Mouse (Mus musculus) cortical plate, adult 2 months (tissue): ENCODE measurements around the gene Syncrip. TPM values are rescaled to one million over a fixed set of nuclear protein-coding genes. Genes with fewer than 3 reads are reported as not detected.
"Not testable (repeated sequence)": the region's sequence is repeated elsewhere in the genome, so short reads cannot be mapped to it uniquely, and the experiment has no call there.

Experiments used
- H3K27ac ChIP-seq: fragments of 200-500 bp; 2 replicates; pipeline ENCODE4 v1.5.1; 2012; ENCODE audit warnings: low read length, control low read depth, inconsistent platforms; ENCODE audit not compliant: insufficient read depth
- H3K4me1 ChIP-seq: fragments of 200-500 bp; 2 replicates; pipeline ENCODE4 v1.6.1; 2011; ENCODE audit warnings: low read length; ENCODE audit not compliant: control insufficient read depth, insufficient read depth
- H3K4me3 ChIP-seq: fragments of 200-500 bp; 2 replicates; pipeline ENCODE4 v1.5.1; 2011; ENCODE audit warnings: mild to moderate bottlenecking, low read length, control low read depth; ENCODE audit not compliant: insufficient read depth
- CTCF ChIP-seq: fragments of 200-500 bp; IDR thresholded peaks from 2 replicates; pipeline ENCODE4 v1.5.1; 2011; ENCODE audit warnings: mild to moderate bottlenecking, control low read depth, low read length; ENCODE audit not compliant: insufficient read depth; ENCODE audit errors: extremely low read depth
- POLR2A ChIP-seq: fragments of 200-500 bp; IDR thresholded peaks from 2 replicates; pipeline ENCODE4 v1.6.1; 2011; ENCODE audit warnings: mild to moderate bottlenecking, low read length, control low read depth; ENCODE audit not compliant: insufficient read depth; ENCODE audit errors: extremely low read depth
- polyA plus RNA-seq: library from polyadenylated mRNA; depleted of rRNA; stranded (reverse); fragments of >200 nt; gene quantifications from 2 replicates; pipeline ENCODE4 v1.2.3, GENCODE M21; 2012

Syncrip gene
- polyA plus RNA-seq, 1 experiment, result 22.9 TPM

DNA sequence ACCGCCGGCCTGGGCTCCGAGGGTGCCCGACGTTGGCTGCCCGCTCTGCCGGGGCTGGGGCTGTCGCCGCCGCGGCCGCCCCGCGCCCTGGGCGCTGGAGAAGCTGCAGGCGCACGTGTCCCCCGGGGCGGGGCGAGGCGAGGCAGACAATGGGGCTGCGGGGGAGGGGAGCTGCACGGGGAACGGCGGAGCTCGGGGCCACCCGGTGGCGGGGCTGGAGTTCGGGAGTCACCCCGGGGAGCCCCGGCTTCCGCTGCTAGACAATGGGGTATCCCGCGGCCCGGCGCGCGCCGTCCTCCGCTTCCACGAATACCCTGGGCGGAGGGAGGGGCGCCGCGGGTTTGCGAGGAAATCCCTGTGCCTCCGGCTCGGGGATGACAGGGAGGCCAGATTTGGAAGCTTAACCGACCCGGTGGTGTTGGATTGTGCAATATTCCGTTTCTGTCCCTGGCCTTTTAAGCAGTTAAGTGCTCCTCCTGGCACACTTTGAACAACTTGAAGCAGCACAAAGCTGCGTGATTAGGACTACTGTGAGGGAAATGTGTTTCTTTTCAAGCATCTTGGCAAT, 539 bp upstream of the Syncrip start:
- peak overlapping the region; percentile 77 for H3K27ac ChIP-seq
- TF ChIP-seq POLR2A (no peak), CTCF (no peak)
- H3K4me1 ChIP-seq, result peaks cover 2% of the 10 kb centered on the region; the same call in 1 of the 2 replicates
- peak overlapping the region; percentile 83 for H3K4me3 ChIP-seq

GRCm38 (mm10) chr9:88481791-88482160, 598 bp downstream of the Syncrip start:
- Histone ChIP-seq H3K27ac (0 out of 2 replicates have a peak overlapping the region, but pooled peaks have one; percentile 86), H3K4me3 (peak overlapping the region; percentile 83), H3K4me1 (peaks cover 2% of the 10 kb centered on the region; the same call in 1 of the 2 replicates)
- TF ChIP-seq POLR2A (no peak), CTCF (no peak)

DNA sequence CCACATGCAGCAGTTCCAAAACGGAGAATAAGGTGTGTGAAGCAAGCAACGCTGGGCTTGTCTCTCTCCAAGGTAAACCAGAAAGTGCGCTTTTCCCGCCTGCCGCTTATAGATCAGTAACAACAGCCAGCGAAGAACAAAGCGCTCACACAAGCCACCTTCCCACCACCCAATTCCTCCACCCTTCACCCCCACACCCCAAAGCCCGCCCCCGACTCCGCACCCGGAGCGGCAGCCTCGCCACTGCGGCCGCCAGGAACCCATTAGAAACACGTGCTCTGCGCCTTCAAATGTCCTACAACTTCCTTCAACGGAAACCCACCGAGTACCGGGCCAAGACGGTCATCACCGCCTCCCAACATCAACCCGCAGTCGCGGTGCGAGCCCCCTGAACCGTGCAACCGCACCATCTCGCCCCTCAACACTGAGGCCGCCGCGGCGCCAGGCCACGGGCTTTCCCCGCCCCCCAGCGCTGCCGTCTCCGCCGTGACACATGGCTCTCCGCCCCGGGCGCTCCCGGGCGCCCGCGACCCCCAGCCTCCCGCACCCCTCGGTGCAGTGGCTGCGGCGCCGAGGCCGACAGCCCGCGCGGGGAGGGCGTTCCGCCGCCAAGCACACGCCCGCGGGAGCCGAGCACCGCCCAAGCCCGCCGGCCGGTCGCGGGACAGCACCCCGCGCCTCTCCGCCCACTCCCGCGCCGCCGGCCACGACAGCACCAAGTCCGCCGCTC, 1.1 kb downstream of the Syncrip start:
- H3K4me3 ChIP-seq, result peak overlapping the region; percentile 83
- TF ChIP-seq CTCF, result no peak
- H3K27ac ChIP-seq, result 0 out of 2 replicates have a peak overlapping the region, but pooled peaks have one; percentile 86
- H3K4me1 ChIP-seq, result peaks cover 2% of the 10 kb centered on the region; the same call in 1 of the 2 replicates

DNA sequence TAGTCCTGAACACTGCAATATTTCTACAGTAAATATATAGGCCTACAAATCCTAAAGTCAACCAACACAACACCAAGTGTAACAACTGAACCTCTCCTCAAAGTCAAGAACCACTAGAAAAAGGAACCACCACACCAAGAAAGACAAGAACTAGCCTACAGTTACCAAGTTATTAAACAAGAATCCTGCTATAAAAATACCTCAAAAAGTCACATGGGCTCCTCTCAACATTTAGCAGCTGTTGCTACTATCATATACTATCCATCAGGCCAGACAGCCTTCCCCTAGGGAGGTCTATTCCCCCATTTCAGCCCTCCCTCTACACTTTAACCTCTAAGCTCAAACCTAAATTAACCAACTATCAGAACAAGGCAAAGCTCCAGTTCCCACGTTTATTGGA, 2.3 kb downstream of the Syncrip start:
- no peak for TF ChIP-seq POLR2A
- TF ChIP-seq CTCF, result no peak
- H3K27ac ChIP-seq, result no peak overlapping the region
- peaks cover 2% of the 10 kb centered on the region; the same call in 1 of the 2 replicates for H3K4me1 ChIP-seq

DNA sequence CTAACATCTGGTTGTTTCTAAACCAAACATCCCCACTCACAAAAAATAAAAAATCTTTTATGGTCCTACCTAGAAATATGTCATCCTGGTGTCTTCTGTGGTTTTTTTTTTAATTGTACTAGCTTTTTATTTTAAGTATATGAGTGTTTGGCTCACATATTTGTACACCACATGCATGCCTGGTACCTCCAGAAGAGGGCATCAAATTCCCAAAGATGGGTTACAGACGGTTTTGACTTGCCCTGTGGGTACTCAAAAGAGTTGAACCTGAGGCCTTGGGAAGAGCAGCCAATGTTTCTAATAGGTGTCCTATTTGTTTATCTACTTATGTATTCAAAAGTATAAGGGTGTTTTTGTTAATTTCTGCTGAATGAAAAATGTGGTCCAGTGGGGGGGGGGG, 6.2 kb downstream of the Syncrip start:
- no peak overlapping the region for H3K27ac ChIP-seq
- TF ChIP-seq POLR2A (no peak), CTCF (peak; percentile 12; the same call in 1 of the 2 replicates)
- H3K4me1 ChIP-seq, result peaks cover 2% of the 10 kb centered on the region; the same call in 1 of the 2 replicates
- no peak overlapping the region for H3K4me3 ChIP-seq

More for the DNA sequence above, 2.3 kb downstream of the Syncrip start:
- H3K4me3 ChIP-seq, result no peak overlapping the region

- H3K27ac ChIP-seq, H3K4me3 ChIP-seq: not testable (repeated sequence)
These were observed 21.4 kb downstream of the Syncrip start for GRCm38 (mm10) chr9:88461017-88461416.

DNA sequence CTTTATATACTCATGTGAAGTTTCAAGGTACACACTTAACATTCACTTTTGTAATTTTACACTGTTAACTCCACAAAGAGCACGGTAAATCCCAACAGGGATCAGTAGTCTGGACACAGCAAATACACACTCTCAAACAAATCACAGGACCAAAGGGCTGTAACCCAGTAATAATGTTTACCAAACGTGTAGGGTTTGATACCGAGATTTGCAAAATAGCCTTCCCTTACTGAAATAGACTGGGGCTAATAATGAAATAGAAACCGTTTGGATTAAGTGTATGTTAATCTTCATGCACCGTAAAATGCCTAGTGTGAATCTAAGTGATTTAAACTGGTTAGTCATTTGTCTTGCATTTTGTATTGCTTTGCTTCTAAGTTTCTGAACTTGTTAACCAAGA, 42.4 kb downstream of the Syncrip start:
- TF ChIP-seq CTCF (no peak), POLR2A (no peak)
- Histone ChIP-seq H3K27ac (no peak overlapping the region), H3K4me1 (peaks cover 7% of the 10 kb centered on the region), H3K4me3 (no peak overlapping the region)

More at GRCm38 (mm10) chr9:88461017-88461416, 21.4 kb downstream of the Syncrip start:
- not testable (repeated sequence) for H3K4me1 ChIP-seq

- H3K4me1 ChIP-seq, result peaks cover 7% of the 10 kb centered on the region
- H3K4me3 ChIP-seq, result peak overlapping the region; percentile 85
- no peak for TF ChIP-seq POLR2A
- TF ChIP-seq CTCF, result no peak
- H3K27ac ChIP-seq, result peak overlapping the region; percentile 38; the same call in 1 of the 2 replicates
These were observed 43.2 kb downstream of the Syncrip start for GRCm38 (mm10) chr9:88439238-88439600.

DNA sequence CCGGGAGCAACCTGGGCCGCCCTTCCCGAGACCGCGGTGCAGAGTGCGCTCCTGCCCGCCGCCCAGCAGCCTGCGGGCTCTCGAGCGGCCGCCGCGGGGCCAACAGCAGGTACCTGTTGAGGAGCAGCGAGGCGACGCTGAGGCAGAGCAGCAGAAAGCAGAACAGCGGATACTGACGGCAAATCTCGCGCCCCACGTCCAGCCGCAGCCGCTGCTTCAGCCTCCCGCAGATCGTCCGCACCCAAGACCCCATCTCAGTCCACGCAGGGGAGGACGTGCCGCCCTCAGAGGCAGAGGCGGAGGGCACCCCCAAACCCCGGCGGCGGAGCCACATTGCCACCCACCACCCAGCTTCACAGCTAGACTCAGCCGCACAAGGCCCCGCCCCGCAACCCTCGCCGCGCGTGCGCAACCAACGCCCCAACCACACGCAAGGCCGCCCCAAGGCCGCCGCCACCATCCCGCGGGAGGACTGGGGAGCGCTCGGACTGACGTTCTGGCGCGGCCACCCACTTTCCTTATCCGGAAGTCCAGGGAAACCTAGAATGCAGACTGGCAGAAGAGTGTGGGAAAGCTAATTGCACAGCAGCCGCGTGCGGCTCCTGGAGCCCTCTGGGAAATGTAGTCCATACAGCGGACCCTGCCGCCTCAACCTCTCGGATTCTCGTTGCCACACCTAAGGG, 43.7 kb downstream of the Syncrip start, which contains the start of gene Snx14:
Gene Snx14 (minus strand): TSS at position 404 of the 683 bp plus-strand sequence.
- peak within 1 kb of the TSS; percentile 90 for H3K27ac ChIP-seq
- H3K4me1 ChIP-seq, result peaks cover 7% of the 10 kb centered on the region
- TF ChIP-seq POLR2A, result peak; percentile 64
- TF ChIP-seq CTCF, result no peak
- H3K4me3 ChIP-seq, result peak within 1 kb of the TSS; percentile 85
